Mouse (Mus musculus): Measurements from ENCODE around the gene 6030408B16Rik. TPM values are rescaled to one million over a fixed set of nuclear protein-coding genes. Genes with fewer than 3 reads are reported as not detected.

6030408B16Rik gene
- total and polyA plus RNA-seq, 2 experiments from 2014 or later: 0.30 to 1.00 TPM

DNA sequence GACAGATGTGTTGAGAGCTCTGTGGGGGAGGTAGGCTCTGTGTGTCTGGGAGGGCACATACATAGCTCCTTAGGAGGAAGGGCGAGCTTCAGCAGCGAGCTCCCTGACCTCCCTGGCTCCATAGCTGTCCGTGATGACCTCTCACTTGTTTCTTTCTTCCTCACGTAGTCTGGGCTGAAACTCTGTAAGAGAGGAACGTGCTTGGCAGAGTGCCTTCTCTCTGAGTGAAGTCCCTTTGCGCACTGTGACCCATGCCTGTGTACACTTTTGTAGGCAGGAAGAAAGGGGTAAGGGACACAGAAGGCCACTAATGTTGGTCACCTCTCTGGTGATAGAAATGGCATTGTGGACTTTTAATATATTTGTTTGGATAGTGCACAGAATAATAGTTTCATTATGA is 5.7 kb upstream of the 6030408B16Rik start:
- no peaks in the 10 kb centered on the region for H3K9me3 ChIP-seq (ENCODE audit: low read length)
- TF ChIP-seq CTCF (IDR thresholded peaks at IDR 0.05; ENCODE audit: low read depth): no peak
- no peaks in the 10 kb centered on the region for H3K4me1 ChIP-seq (ENCODE audit: insufficient read depth)
- no peaks in the 10 kb centered on the region for H3K27me3 ChIP-seq (ENCODE audit: insufficient read depth, low read length)
- H3K4me2 ChIP-seq (ENCODE audit: low read depth): no peak overlapping the region
- H3K4me3 ChIP-seq (ENCODE audit: low read depth, low read length): no peak overlapping the region
- DNase-seq (no peak), ATAC-seq (no peak)
- peaks cover 62% of the 10 kb centered on the region for H3K36me3 ChIP-seq (ENCODE audit: insufficient read depth)
- no peak overlapping the region for H3K9ac ChIP-seq
- H3K27ac ChIP-seq (ENCODE audit: low read depth, low read length): no peak overlapping the region
- 92% methylated on average over 6 of the region's 6 CpGs for WGBS

GRCm38 (mm10) chr15:101290354-101290753 is 2.7 kb upstream of the 6030408B16Rik start:
- Histone ChIP-seq H3K36me3 (ENCODE audit: insufficient read depth) (peaks cover 62% of the 10 kb centered on the region), H3K4me3 (ENCODE audit: low read depth, low read length) (no peak overlapping the region), H3K27me3 (ENCODE audit: insufficient read depth, low read length) (no peaks in the 10 kb centered on the region), H3K4me2 (ENCODE audit: low read depth) (no peak overlapping the region), H3K9me3 (ENCODE audit: low read length) (no peaks in the 10 kb centered on the region), H3K9ac (no peak overlapping the region), H3K4me1 (ENCODE audit: insufficient read depth) (no peaks in the 10 kb centered on the region), H3K27ac (ENCODE audit: low read depth, low read length) (no peak overlapping the region)
- no peak for DNase-seq
- no peak for ATAC-seq
- WGBS: 97% methylated on average over 15 of the region's 15 CpGs
- no peak for TF ChIP-seq CTCF (IDR thresholded peaks at IDR 0.05; ENCODE audit: low read depth)

- Histone ChIP-seq H3K4me1 (ENCODE audit: insufficient read depth) (no peaks in the 10 kb centered on the region), H3K27ac (ENCODE audit: low read depth, low read length) (no peak overlapping the region), H3K27me3 (ENCODE audit: insufficient read depth, low read length) (no peaks in the 10 kb centered on the region), H3K4me2 (ENCODE audit: low read depth) (no peak overlapping the region), H3K9me3 (ENCODE audit: low read length) (no peaks in the 10 kb centered on the region), H3K9ac (no peak overlapping the region), H3K36me3 (ENCODE audit: insufficient read depth) (peaks cover 52% of the 10 kb centered on the region), H3K4me3 (ENCODE audit: low read depth, low read length) (no peak overlapping the region)
- 80% methylated on average over 3 of the region's 3 CpGs for WGBS
- TF ChIP-seq CTCF (IDR thresholded peaks at IDR 0.05; ENCODE audit: low read depth): no peak
- ATAC-seq (no peak), DNase-seq (no peak)
Measured at GRCm38 (mm10) chr15:101292012-101292411, 1.0 kb upstream of the 6030408B16Rik start.

DNA sequence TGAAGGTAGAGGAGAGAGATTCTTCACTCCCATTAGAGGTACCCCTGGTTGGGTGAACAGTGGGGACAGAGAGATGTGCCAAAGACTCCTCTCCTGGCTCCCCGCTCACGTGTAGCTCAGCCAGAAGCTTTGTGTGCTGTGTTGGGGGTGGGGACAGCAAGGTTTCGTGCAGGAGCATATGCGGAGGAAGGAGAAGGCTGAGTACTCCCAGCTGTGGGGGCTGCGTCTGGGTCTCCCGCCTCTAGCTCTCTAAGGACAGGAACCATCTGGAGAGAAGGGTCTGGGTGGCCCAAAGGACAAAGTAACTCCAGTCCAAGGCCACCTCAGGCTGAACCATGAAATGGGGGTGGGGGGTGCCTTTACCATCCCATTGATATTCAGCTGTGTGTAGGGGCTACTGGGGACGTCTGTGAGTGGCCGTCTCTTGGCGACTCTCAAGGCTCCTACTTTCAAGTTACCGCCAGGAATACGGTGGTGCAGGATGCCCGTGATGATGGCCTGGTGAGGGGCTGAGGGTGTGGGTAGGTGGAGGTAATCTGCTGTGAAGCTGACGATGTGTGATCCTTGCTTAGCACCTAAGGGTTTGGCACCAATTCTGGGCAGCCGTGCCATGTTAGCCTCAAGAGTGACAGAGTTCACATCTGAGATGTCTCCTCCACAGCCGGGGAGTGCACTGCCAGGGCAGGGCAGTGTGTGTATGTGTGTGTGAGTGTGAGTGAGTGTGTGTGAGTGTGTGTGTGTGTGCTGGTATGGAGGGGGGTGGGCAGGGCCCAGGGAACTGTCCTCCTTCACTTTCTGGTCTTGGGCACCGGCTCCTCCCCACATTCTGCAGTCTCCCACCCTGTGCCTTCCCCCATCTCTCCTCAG is 1.2 kb downstream of the 6030408B16Rik start:
- Histone ChIP-seq H3K4me1 (ENCODE audit: insufficient read depth) (no peaks in the 10 kb centered on the region), H3K27ac (ENCODE audit: low read depth, low read length) (no peak overlapping the region), H3K9ac (no peak overlapping the region), H3K9me3 (ENCODE audit: low read length) (no peaks in the 10 kb centered on the region), H3K4me2 (ENCODE audit: low read depth) (no peak overlapping the region), H3K36me3 (ENCODE audit: insufficient read depth) (peaks cover 30% of the 10 kb centered on the region), H3K4me3 (ENCODE audit: low read depth, low read length) (no peak overlapping the region), H3K27me3 (ENCODE audit: insufficient read depth, low read length) (no peaks in the 10 kb centered on the region)
- no peak for DNase-seq
- WGBS: 65% methylated on average over 16 of the region's 16 CpGs
- no peak for TF ChIP-seq CTCF (IDR thresholded peaks at IDR 0.05; ENCODE audit: low read depth)
- no peak for ATAC-seq

DNA sequence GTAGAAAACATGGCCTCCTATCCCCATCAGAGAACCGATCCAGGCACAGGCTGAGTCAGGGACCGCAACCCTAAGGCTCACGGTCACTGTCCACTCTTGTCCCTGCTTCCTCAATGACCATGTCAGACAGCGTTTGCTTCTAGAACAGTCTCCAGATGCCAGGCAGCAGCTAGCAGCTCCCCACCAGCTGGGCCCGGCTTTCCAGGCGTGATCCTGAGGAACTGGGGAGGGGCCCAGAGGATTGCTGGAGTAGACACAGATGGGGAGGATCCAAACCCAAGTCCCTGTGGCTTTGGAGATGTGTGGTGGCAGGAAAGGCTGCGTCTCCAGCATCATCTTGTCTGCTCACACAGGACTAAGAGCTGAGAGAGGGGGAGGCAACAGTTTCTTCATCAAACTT is 2.1 kb downstream of the 6030408B16Rik start:
- no peak overlapping the region for H3K27ac ChIP-seq (ENCODE audit: low read depth, low read length)
- H3K36me3 ChIP-seq (ENCODE audit: insufficient read depth): peaks cover 21% of the 10 kb centered on the region
- H3K9me3 ChIP-seq (ENCODE audit: low read length): no peaks in the 10 kb centered on the region
- H3K9ac ChIP-seq: no peak overlapping the region
- H3K27me3 ChIP-seq (ENCODE audit: insufficient read depth, low read length): no peaks in the 10 kb centered on the region
- H3K4me1 ChIP-seq (ENCODE audit: insufficient read depth): no peaks in the 10 kb centered on the region
- H3K4me2 ChIP-seq (ENCODE audit: low read depth): no peak overlapping the region
- ATAC-seq (no peak), DNase-seq (no peak)
- H3K4me3 ChIP-seq (ENCODE audit: low read depth, low read length): no peak overlapping the region
- TF ChIP-seq CTCF (IDR thresholded peaks at IDR 0.05; ENCODE audit: low read depth): no peak
- WGBS: 84% methylated on average over 7 of the region's 7 CpGs

DNA sequence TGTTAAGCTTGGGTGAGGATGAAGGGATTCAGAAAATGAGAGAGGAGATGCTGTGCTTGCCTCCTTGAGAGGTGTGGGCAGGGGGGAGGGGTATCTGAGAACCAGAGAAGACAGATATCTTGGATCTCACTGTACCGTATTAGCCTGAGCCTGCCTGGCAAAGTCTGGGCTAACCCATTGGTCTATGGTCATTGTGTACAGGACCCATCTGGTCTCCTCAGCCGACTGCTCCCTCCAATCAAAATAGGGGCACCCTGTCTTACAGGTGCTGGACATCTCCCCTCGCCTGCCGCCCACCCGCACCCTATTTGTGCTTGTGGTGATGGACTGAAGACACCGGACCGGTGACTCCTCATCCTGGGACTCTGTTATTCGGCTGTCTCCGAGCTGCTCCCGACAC is 2.6 kb downstream of the 6030408B16Rik start:
- Histone ChIP-seq H3K27ac (ENCODE audit: low read depth, low read length) (no peak overlapping the region), H3K4me3 (ENCODE audit: low read depth, low read length) (no peak overlapping the region)
- 90% methylated on average over 10 of the region's 10 CpGs for WGBS

DNA sequence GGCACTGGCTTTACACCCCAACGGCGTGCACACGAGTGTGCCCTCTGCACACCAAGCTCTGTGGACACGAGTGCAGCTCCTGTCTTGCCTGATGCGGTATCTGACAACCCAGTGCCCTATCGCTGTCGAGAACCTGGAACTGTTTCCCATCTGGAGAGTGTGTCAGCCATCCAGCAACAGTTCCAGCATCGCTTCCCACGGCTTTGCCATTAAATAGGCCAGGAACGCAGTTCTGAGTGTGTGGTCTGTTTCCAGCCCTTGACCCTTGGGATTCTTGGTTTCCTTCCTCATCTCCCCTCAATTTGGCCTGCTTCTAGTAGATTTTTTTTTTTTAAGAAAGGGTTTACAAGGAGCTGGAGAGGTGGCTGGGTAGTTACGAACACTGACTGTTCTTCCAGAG is 3.1 kb downstream of the 6030408B16Rik start:
- DNase-seq (no peak), ATAC-seq (no peak)
- Histone ChIP-seq H3K9me3 (ENCODE audit: low read length) (no peaks in the 10 kb centered on the region), H3K9ac (no peak overlapping the region), H3K36me3 (ENCODE audit: insufficient read depth) (peaks cover 12% of the 10 kb centered on the region), H3K27me3 (ENCODE audit: insufficient read depth, low read length) (no peaks in the 10 kb centered on the region), H3K4me2 (ENCODE audit: low read depth) (no peak overlapping the region), H3K4me3 (ENCODE audit: low read depth, low read length) (no peak overlapping the region), H3K27ac (ENCODE audit: low read depth, low read length) (no peak overlapping the region), H3K4me1 (ENCODE audit: insufficient read depth) (no peaks in the 10 kb centered on the region)
- no peak for TF ChIP-seq CTCF (IDR thresholded peaks at IDR 0.05; ENCODE audit: low read depth)
- WGBS: 88% methylated on average over 11 of the region's 11 CpGs

More for the DNA sequence above, 2.6 kb downstream of the 6030408B16Rik start:
- Histone ChIP-seq H3K9ac (no peak overlapping the region), H3K9me3 (ENCODE audit: low read length) (no peaks in the 10 kb centered on the region), H3K27me3 (ENCODE audit: insufficient read depth, low read length) (no peaks in the 10 kb centered on the region), H3K4me2 (ENCODE audit: low read depth) (no peak overlapping the region), H3K4me1 (ENCODE audit: insufficient read depth) (no peaks in the 10 kb centered on the region), H3K36me3 (ENCODE audit: insufficient read depth) (peaks cover 16% of the 10 kb centered on the region)
- DNase-seq (no peak), ATAC-seq (no peak)
- no peak for TF ChIP-seq CTCF (IDR thresholded peaks at IDR 0.05; ENCODE audit: low read depth)
